Mouse (Mus musculus) bone marrow macrophage, adult 2 months (primary cell): ENCODE data around the gene Gm20388.

Experiments used
- CTCF ChIP-seq: IDR thresholded peaks from 2 replicates; pipeline ENCODE4 v1.5.1; 2012; ENCODE audit warnings: low read depth, mild to moderate bottlenecking, low read length, moderate library complexity
- POLR2A ChIP-seq: IDR thresholded peaks from 2 replicates; pipeline ENCODE4 v1.6.1; 2012; ENCODE audit warnings: mild to moderate bottlenecking, low read depth, low read length, borderline replicate concordance

GRCm38 (mm10) chr8:120656322-120657052, 745.8 kb downstream of the Gm20388 start:
- TF ChIP-seq CTCF (no peak), POLR2A (no peak)
